Mouse (Mus musculus) heart, adult 8-10 months (tissue): ENCODE measurements around the gene Bnc2. TPM values are rescaled to one million over a fixed set of nuclear protein-coding genes. Genes with fewer than 3 reads are reported as not detected.
A peak's percentile ranks its signal among the peaks of the same experiment; 100 is the strongest.

Experiments
- DNase-seq: peaks from one replicate; pipeline ENCODE4 v3.0.0; 2022; ENCODE audit warnings: low spot score
- total RNA-seq, 4 experiments: library from RNA; stranded (reverse); gene quantifications; 2 replicates each; pipeline ENCODE4 v1.2.4; 2022

The Bnc2 gene
- total RNA-seq, 4 experiments from 2014 or later, result 5.2 to 6.7 (median 5.5) TPM

GRCm38 (mm10) chr4:84632832-84633789, 42.0 kb downstream of the Bnc2 start:
- no peak for DNase-seq

GRCm38 (mm10) chr4:84627616-84628015, 47.5 kb downstream of the Bnc2 start:
- no peak for DNase-seq

- DNase-seq, result no peak
Measured at GRCm38 (mm10) chr4:84623312-84623711, 51.8 kb downstream of the Bnc2 start.

- no peak for DNase-seq
Measured at GRCm38 (mm10) chr4:84621785-84622184, 53.3 kb downstream of the Bnc2 start.

- DNase-seq, result no peak
Measured at GRCm38 (mm10) chr4:84609861-84610260, 65.2 kb downstream of the Bnc2 start.

- DNase-seq, result no peak
Measured at GRCm38 (mm10) chr4:84604461-84604860, 70.6 kb downstream of the Bnc2 start.

- DNase-seq, result no peak
Measured at GRCm38 (mm10) chr4:84580260-84580952, 94.7 kb downstream of the Bnc2 start.

GRCm38 (mm10) chr4:84578296-84578695, 96.8 kb downstream of the Bnc2 start:
- no peak for DNase-seq

- DNase-seq, result no peak
Measured at GRCm38 (mm10) chr4:84566123-84566522, 109.0 kb downstream of the Bnc2 start.

GRCm38 (mm10) chr4:84545204-84545871, 129.7 kb downstream of the Bnc2 start:
- DNase-seq, result peak; percentile 49

- DNase-seq, result no peak
Measured at GRCm38 (mm10) chr4:84544646-84545045, 130.4 kb downstream of the Bnc2 start.

- DNase-seq, result peak; percentile 65
Measured at GRCm38 (mm10) chr4:84540531-84540930, 134.5 kb downstream of the Bnc2 start.

GRCm38 (mm10) chr4:84539396-84539795, 135.7 kb downstream of the Bnc2 start:
- no peak for DNase-seq

- no peak for DNase-seq
Measured at GRCm38 (mm10) chr4:84528886-84529789, 145.9 kb downstream of the Bnc2 start.

GRCm38 (mm10) chr4:84528358-84528757, 146.7 kb downstream of the Bnc2 start:
- no peak for DNase-seq

GRCm38 (mm10) chr4:84527066-84527933, 147.8 kb downstream of the Bnc2 start:
- DNase-seq, result no peak

- DNase-seq, result peak; percentile 26
Measured at GRCm38 (mm10) chr4:84523651-84524221, 151.3 kb downstream of the Bnc2 start.

- no peak for DNase-seq
Measured at GRCm38 (mm10) chr4:84523211-84523610, 151.9 kb downstream of the Bnc2 start.

- no peak for DNase-seq
Measured at GRCm38 (mm10) chr4:84521562-84521961, 153.5 kb downstream of the Bnc2 start.

GRCm38 (mm10) chr4:84510466-84510865, 164.6 kb downstream of the Bnc2 start:
- no peak for DNase-seq
